Mouse (Mus musculus) common myeloid progenitor, adult 5-6 weeks (primary cell): ENCODE data around the gene Usp36. TPM values are rescaled to one million over a fixed set of nuclear protein-coding genes. Genes with fewer than 3 reads are reported as not detected.
"Not testable (repeated sequence)": the region's sequence is repeated elsewhere in the genome, so short reads cannot be mapped to it uniquely, and the experiment has no call there.

Source experiments
- ATAC-seq: replicated peaks from 2 replicates; pipeline ENCODE4 v1.8.0; 2016; ENCODE audit warnings: low read depth, mild to moderate bottlenecking, moderate TSS enrichment, inconsistent platforms; ENCODE audit not compliant: poor library complexity, severe bottlenecking
- total RNA-seq: library from RNA; stranded (forward); fragments of 200-1000, 187-1606 nt; gene quantifications from 2 replicates; pipeline ENCODE4 v1.2.3, GENCODE M21; 2017

The Usp36 gene
- total RNA-seq, 1 experiment from 2014 or later: 14.9 TPM

GRCm38 (mm10) chr11:118303959-118304358 lies 13.9 kb upstream of the Usp36 start:
- ATAC-seq: not testable (repeated sequence)

DNA sequence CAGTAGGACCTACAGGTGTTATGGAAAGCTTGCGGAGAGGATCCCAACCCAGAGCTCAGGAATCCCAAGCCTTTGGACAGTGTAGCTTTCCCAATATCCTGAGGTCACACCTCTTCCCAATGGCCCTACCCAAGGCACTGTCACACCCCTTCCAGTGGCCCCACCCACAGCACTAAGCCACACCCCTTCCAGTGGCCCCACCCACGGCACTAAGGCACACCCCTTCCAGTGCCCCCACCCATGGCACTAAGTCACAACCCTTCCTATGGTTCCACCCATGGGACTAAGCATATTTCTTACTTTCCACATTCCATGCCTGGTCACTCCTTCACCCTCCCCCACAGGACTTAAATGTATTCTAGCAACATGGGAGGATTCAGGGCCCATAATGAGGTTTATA lies 8.8 kb upstream of the Usp36 start:
- ATAC-seq: no peak

DNA sequence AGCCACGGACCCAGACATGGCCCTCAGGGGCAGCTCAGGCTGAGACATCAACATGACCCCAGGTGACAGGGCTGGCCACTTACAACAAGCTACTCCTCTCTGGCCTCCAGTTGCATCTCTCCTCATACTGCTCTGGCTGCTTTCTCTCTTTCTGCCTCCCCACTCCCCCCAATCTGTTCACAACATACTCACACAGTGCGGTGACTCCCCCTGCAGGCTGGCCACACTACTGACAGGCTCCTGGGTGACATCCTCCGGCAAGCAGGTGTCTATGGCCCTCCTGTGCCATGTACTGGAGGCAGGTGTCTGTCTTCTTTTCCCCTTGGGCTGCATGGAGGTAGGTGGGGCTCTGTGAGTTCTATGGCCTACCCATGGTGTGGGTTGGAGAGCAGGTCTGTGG lies 7.9 kb upstream of the Usp36 start:
- no peak for ATAC-seq

DNA sequence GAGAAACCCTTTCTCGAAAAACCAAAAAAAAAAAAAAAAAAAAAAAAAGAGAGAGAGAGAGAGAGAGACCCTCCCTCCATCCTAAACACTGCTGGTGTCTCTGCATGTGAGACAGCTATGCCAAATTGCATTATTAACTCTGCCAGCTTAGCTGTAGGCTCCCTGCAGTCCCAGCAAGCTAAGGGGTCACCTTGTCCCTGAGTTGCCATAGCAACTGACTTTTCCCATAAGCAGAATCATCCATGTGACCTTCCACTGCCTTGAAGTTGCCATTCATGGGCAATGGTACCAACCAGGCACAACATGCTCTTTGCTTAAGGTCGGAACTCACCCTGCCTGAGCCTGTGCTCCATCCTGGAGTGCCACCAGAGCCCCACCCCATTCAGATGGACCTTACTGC lies 5.0 kb upstream of the Usp36 start:
- no peak for ATAC-seq

GRCm38 (mm10) chr11:118292671-118293070 lies 2.6 kb upstream of the Usp36 start:
- ATAC-seq: no peak

DNA sequence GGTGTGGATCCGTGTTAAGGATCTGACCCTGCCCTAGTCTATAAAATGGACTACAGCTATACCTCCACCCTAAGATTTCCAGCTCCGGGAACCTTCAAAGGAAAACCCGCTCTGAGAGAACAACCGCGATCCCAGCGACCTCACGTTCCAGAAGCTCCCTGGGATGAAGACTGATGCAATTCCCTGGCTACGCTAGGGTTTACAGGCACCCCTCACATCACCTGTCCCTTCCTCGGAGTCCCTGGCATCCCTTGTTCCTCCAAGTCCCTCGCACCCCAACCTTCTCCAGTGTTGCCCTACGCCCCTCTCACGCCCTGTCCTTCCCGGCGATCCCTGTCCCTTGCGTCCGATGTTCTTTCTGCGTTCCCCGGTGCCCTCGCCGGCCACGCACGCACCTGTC lies 482 bp downstream of the Usp36 start:
- ATAC-seq: no peak

DNA sequence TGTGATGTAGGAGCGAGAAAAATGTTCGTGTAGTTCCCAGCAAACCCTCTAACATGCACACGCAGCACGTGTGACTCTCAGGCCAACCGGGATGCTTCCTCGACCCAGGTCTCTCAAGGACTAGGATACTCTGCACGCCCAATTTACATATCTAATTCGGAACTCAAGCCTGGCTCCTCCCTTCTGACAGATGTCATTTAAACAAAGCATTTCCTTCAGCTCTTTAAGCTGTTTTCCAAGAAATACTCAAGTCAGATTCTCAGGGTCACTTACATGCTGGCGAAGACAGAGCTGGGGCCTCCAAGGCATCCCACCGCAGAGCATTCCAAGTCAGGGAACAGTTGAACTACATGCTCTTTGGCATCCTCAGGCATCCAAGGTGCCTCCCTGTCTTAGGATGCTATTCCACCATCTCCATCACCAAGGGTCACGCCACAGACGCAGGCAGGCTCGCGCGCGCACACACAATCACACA lies 970 bp downstream of the Usp36 start:
- no peak for ATAC-seq

- no peak for ATAC-seq
Measured at GRCm38 (mm10) chr11:118287573-118287972, 2.5 kb downstream of the Usp36 start.

DNA sequence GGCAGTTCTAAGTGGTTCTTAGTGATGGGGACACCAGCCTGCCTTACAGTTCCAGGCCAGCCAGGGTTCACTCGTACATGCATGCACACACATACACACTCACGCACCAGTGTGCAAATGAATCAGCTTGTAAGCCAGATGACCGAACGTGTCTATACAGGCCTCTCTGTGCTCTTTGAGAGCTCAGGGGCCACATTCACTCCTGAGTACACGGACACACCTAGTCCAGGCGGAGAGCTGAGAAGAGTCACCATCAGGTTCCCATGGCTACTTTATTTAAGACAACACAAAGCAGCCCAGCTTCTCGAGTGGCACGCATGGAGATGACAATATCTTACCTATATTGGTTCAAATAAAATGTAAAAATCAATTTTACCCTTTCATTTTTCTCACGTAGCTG lies 3.6 kb downstream of the Usp36 start:
- no peak for ATAC-seq

GRCm38 (mm10) chr11:118285791-118286190 lies 4.3 kb downstream of the Usp36 start:
- no peak for ATAC-seq

- ATAC-seq: no peak
Measured at GRCm38 (mm10) chr11:118280218-118280617, 9.8 kb downstream of the Usp36 start.

DNA sequence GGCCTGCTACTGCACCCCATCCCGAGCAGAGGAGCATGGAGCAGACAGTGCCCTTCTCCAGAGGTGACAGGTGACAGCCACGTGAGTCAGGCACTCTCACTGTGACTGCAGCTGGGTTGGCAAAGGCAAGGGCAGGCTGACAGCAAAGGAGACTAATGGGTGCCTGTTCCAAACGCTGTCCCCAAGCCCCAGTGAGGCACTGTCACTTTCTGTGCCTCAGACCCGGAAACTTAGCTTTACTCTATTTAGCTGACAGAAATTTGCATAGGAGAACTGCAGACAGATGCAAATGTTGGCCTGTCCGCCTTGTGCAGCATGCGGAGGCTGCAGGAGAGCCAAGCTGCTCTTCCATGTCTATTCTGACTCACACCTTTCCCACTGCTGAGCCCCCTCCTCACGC lies 13.7 kb downstream of the Usp36 start:
- no peak for ATAC-seq

- peak; percentile 50; the same call in 1 of the 2 replicates for ATAC-seq
Measured at GRCm38 (mm10) chr11:118275092-118275491, 15.0 kb downstream of the Usp36 start.

DNA sequence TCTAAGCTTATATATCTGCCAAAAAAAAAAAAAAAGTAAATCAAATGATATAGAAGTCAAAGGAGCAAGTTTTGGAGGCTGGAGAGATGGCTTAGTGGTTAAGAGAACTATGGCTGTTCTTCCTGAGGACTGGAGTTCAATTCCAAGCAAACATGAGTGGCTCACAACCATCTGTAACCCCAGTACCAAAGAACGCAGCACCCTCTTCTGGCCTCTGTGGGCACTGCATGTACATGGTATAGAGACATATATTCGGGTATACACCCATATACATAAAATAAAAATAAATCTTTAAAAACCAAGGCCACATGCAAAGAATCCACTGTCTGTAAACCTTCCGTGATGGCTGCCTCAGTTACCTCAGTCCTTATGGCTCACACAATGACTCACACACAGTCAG lies 20.2 kb downstream of the Usp36 start:
- ATAC-seq: no peak

DNA sequence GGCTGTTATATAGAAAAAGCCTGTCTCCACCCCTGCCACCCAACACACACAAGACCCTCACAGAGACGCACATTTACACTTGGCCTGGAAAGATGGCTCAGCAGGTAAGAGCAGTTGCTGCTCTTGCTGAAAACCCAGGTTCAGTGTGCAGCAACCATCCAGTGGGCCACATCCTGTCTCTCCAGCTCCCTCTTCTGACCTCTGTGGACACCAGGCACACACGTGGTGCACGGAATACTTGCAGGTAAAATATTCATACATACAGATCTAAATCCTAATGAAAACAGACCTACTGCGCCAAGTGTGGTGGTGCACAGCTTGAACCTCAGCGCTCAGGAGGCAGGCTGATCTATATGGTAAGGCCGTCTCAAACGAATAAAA lies 23.4 kb downstream of the Usp36 start:
- no peak for ATAC-seq

- no peak for ATAC-seq
Measured at GRCm38 (mm10) chr11:118266044-118266665, 23.9 kb downstream of the Usp36 start.

DNA sequence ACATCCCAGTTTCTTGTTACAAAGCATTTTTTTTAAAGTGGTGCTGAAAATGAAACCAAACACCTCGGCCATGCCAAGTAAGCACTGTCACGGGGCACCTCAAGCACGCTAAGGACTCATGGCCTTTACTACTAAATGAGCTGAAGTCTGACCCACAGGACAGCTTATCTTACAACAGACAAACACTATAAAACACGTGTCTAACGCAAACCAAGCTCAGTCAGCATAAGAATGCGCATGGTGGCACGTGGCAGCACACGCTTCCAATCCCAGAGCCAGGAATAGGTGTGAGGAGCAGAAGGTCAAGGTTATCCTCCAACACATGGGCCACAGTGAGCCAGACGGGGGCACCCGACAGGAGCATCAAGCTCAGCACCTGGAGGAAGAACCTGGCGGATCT lies 24.4 kb downstream of the Usp36 start:
- no peak for ATAC-seq

DNA sequence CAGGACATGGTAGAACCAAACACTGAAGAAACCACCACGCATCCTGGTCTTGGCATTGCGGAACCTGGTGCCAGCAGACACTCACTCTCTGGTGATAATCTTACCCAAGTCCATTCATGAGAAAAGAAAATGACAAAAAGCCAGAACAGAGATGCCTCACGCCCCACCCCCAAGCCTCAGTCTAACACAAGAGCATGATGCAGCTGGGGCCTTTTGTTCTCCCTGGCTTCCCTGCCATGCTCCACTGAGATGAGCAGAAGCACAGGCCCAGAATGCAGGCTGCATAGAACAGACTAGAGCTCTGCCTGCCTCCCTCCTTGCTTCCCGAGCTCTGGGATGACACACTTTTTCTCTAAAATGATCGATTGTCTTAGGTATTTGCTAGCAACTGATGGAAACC lies 26.9 kb downstream of the Usp36 start:
- no peak for ATAC-seq

DNA sequence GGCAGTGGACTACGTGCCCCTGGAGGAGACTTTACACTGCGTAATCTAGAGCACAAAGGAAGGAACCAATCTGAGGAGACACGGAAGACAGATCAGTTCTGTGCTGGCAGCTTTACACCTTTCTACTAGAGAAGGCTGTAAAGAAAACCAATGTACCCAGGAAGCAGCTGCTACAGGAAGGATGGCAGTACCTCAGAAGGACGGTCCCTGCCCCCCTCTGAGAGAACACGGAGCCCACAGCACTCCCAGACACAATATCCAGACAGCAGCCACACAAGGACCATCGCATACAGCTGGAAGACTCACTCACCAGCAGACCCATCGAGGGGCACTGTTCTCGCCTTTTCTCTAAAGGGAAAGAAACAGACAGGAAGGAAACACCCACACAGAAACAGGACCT lies 30.0 kb downstream of the Usp36 start:
- ATAC-seq: no peak

GRCm38 (mm10) chr11:118259580-118259979 lies 30.5 kb downstream of the Usp36 start:
- no peak for ATAC-seq

DNA sequence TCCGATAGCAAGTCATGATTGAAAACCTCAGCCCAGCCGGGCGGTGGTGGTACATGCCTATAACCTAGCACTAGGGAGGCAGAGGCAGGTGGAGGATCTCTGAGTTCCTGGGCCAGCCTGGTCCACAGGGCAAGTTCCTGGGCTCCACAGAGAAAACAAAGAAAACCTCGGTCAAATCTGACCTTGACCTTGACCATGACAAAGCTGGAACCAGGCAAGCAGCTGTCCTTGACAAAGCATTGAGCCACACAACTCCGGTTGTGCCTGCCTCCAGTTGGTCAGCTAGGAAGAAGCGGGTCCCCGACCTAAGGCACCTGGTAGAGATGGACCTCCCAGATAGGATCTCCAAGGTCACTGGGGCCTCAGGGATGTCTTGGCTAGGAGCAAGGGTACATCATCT lies 33.7 kb downstream of the Usp36 start:
- no peak for ATAC-seq

DNA sequence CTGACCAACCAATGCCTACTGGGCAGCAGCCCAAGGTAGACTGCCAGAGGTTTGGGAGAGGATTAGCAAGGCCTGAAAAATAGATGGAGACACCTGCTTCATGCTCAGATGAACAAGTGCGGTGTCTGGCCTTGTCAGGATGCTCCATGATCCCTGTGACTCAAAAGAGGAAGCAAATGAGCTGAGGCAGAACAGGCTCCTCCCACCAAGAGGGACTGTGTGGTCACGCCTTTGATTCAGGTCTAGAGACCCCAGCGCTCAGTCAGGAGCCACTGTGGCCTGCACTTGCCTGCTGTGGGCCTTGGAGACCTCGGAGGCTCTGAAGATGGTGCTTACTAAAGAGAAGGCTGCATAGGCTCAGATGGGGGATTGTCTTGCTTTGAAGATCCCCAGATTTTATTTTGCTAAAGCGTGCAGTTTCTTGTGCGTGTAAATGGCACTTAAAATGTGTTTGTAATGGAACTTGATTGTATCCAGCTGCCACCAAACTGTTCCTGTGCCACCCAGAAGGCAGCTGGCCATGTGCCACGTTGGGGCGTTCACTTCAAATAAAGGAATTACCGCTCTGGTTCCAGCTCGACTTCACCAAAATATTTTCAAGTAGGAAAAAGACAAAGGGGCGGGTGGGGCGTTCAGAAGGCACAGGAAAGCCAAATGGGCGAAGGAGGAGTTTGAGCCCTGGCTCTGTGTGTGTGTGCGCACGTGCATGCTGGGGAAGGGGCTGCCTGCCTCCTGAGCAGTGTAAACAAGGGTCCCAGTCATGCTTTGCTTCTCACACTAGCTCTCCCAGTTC lies 35.7 kb downstream of the Usp36 start:
- peak; percentile 86 for ATAC-seq
